Comparison of ENCODE assay signal across 8 mouse cellular contexts in the genomic region with DNA sequence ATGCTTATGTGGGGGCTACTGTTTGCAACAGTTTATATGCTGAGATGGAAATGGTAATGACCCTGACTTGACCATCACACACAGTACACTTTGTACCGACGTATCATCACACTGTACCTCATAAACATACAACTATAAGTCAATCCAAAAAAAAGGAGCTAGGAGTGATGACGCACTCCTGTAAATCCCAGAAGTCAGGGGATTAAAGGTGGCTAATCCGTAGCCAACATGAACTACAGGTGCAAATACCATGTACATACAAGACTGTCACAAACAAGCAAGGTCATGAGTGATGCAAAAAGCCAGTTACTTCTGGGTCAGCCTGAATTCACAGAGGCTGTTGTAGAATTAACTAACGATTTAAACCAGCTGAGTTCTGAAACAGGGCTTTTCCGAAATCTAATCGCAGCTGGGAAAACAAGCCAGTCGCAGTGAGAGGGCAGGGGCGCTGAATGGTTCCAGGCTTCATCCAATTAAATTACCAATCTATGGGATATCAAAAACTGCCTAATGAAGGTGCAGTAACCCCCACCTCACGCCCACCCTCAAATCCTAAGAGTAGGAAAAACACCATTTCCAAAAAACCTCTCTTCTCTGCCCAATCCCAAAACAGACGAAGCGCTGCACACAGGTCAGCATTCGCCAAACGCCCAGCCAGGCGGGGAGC. TPM values are rescaled to one million over a fixed set of nuclear protein-coding genes. Genes with fewer than 3 reads are reported as not detected.
DNase-seq lines count a peak whose midpoint lies in the region; ATAC-seq lines count a peak whose summit lies in the region.

No protein-coding gene starts in this region.

- no peaks in the 10 kb centered on the region for H3K36me3 ChIP-seq in lung, embryonic 15.5 days
- 0 out of 2 replicates have a peak, but pooled peaks cover 3% of the 10 kb centered on the region for H3K36me3 ChIP-seq in hindbrain, embryonic 13.5 days
- no peaks in the 10 kb centered on the region for H3K36me3 ChIP-seq in midbrain, embryonic 14.5 days (ENCODE audit: control insufficient read depth, insufficient read depth, low read length)

- peak overlapping the region; percentile 66 for H3K4me3 ChIP-seq in lung, embryonic 15.5 days
- H3K4me3 ChIP-seq in hindbrain, embryonic 13.5 days = peak overlapping the region; percentile 85
- peak overlapping the region; percentile 78 for H3K4me3 ChIP-seq in midbrain, embryonic 14.5 days (replicated peaks; ENCODE audit: low read depth, low read length)

- H3K27ac ChIP-seq in lung, embryonic 15.5 days = peak overlapping the region; percentile 86
- H3K27ac ChIP-seq in hindbrain, embryonic 13.5 days = peak overlapping the region; percentile 91
- H3K27ac ChIP-seq in midbrain, embryonic 14.5 days (replicated peaks; ENCODE audit: low read depth, low read length) = peak overlapping the region; percentile 88

- peak overlapping the region; percentile 57 for H3K9ac ChIP-seq in lung, embryonic 15.5 days
- peak overlapping the region; percentile 92 for H3K9ac ChIP-seq in hindbrain, embryonic 13.5 days
- peak overlapping the region; percentile 80 for H3K9ac ChIP-seq in midbrain, embryonic 14.5 days (replicated peaks; ENCODE audit: low read length)

- H3K27me3 ChIP-seq in lung, embryonic 15.5 days = no peaks in the 10 kb centered on the region
- H3K27me3 ChIP-seq in hindbrain, embryonic 13.5 days = 0 out of 2 replicates have a peak, but pooled peaks cover 7% of the 10 kb centered on the region
- H3K27me3 ChIP-seq in midbrain, embryonic 14.5 days (ENCODE audit: control insufficient read depth, insufficient read depth, low read length) = no peaks in the 10 kb centered on the region

- DNase-seq in adrenal gland, postnatal 10 days = peak; percentile 4
- no peak for DNase-seq in adrenal gland, postnatal 14 days
- DNase-seq in lung, postnatal 14 days = no peak
- DNase-seq in midbrain, embryonic 14.5 days = peak; percentile 42
- DNase-seq in ovary, postnatal 36 days (ENCODE audit: low spot score) = no peak

- H3K4me2 ChIP-seq in lung, embryonic 15.5 days = peak overlapping the region; percentile 65
- peak overlapping the region; percentile 64 for H3K4me2 ChIP-seq in hindbrain, embryonic 13.5 days
- H3K4me2 ChIP-seq in midbrain, embryonic 14.5 days (ENCODE audit: low read length) = peak overlapping the region; percentile 71

- WGBS in lung, embryonic 15.5 days = 8% methylated on average over 14 of the region's 15 CpGs
- WGBS in hindbrain, embryonic 13.5 days = 12% methylated on average over 15 of the region's 15 CpGs
- 8% methylated on average over 15 of the region's 15 CpGs for WGBS in midbrain, embryonic 14.5 days

- no peak for ATAC-seq in lung, embryonic 15.5 days (ENCODE audit: borderline replicate concordance, extremely low read depth, low FRiP score, low TSS enrichment)
- 0 out of 2 replicates have a peak, but pooled peaks have one; percentile 21 for ATAC-seq in hindbrain, embryonic 13.5 days (ENCODE audit: low FRiP score)
- no peak for ATAC-seq in midbrain, embryonic 14.5 days (ENCODE audit: low FRiP score, low TSS enrichment)
- ATAC-seq in activated CD4-positive, CD25-positive, alpha-beta regulatory T cell, adult 4 months = no peak

- peaks cover 5% of the 10 kb centered on the region; the same call in 1 of the 2 replicates for H3K4me1 ChIP-seq in lung, embryonic 15.5 days
- peaks cover 11% of the 10 kb centered on the region for H3K4me1 ChIP-seq in hindbrain, embryonic 13.5 days (replicated peaks)
- peaks cover 9% of the 10 kb centered on the region for H3K4me1 ChIP-seq in midbrain, embryonic 14.5 days (ENCODE audit: control insufficient read depth, insufficient read depth, low read length)

- H3K9me3 ChIP-seq in lung, embryonic 15.5 days = no peaks in the 10 kb centered on the region
- H3K9me3 ChIP-seq in hindbrain, embryonic 13.5 days = no peaks in the 10 kb centered on the region
- H3K9me3 ChIP-seq in midbrain, embryonic 14.5 days (ENCODE audit: control insufficient read depth, low read length) = no peaks in the 10 kb centered on the region

RNA-seq across cellular contexts. Expression of a gene that starts 0.6 kb away (rescaled TPM):
- 1 to 10 TPM; 8.1 to 8.7 TPM for total RNA-seq in adrenal gland, postnatal 10 days (2021)
- 7.2 and 8.7 TPM in 2 replicates for total RNA-seq in adrenal gland, postnatal 14 days (2021)
- polyA plus RNA-seq in lung, embryonic 15.5 days (2015; fragmentation: Nextera tagmentation; extraction: Ambion mirVana) = 12.6 and 14.3 TPM in 2 replicates
- 36.6 and 38.8 TPM in 2 replicates for polyA plus RNA-seq in hindbrain, embryonic 13.5 days (2015; fragmentation: Nextera tagmentation; extraction: Ambion mirVana)
- 40.7 and 53.2 TPM in 2 replicates for polyA plus RNA-seq in midbrain, embryonic 14.5 days (2014; fragmentation: Nextera tagmentation; extraction: Ambion mirVana)
- polyA plus RNA-seq in activated CD4-positive, CD25-positive, alpha-beta regulatory T cell, adult 4 months (2017; shearing (Covaris generic)) = 10 to 100 TPM; 13.0 to 13.3 TPM

Comparison
In these comparisons a context has a peak if more than half of its experiments do, and no peak if none do; other contexts are left out.
1. DNase-seq: peak in adrenal gland, postnatal 10 days (single experiment) and midbrain, embryonic 14.5 days (single experiment); none in adrenal gland, postnatal 14 days (single experiment), lung, postnatal 14 days (single experiment) and ovary, postnatal 36 days (single experiment).
2. Peak in every context shown above with its lines, with median percentiles within 50 percentile points of each other: H3K27ac ChIP-seq, H3K4me2 ChIP-seq, H3K4me3 ChIP-seq and H3K9ac ChIP-seq.